Mouse (Mus musculus) B cell, adult 2 months (primary cell): ENCODE results near the gene Clec1b.

Experiments
- DNase-seq, 2 experiments: peaks; one replicate each; pipeline ENCODE4 v3.0.0; 2022

Gene Clec1b

DNA sequence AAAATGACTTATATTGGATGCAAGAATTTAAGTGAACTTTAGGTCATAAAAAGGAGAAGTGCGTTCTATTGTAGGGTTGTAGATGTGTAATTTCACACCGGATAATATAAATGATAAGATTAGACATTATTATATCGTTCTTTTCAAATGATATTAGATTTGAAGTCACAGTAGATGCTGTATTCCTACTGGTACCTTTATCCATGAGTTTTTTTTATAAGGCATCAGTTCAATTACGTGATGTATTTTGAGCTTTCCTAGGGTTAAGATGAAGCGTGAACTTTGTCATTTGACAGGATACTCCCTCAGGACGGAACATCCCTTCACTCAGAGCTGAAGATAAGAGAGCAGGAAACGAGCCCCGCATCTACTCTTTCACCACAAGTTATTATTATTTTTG lies at the start of gene Clec1b:
TSS of gene Clec1b (plus strand) at position 301 of the 400 bp plus-strand sequence.
- DNase-seq, result no peak

GRCm38 (mm10) chr6:129349524-129350352 lies 47.4 kb upstream of the Clec1b start:
- peak; percentile 66 to 68 for DNase-seq

DNA sequence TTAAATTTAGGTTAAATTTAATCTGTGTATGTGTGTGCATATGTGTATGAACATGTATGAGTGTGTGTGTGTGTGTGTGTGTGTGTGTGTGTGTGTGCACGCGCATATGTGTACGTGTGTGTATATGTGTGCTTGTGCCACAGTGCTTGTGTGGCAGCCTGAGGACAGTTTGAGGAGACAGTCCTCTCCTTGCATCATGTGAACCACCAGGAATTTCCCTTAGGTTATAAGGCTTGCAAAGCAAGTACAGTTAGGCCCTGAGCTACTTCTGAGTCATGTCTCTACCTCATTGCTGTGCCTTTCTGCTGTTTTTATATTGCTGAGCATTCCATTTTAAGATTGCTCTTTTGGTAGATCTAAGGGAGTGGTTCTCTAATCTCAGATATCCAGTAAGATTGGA lies 46.0 kb upstream of the Clec1b start:
- no peak for DNase-seq

DNA sequence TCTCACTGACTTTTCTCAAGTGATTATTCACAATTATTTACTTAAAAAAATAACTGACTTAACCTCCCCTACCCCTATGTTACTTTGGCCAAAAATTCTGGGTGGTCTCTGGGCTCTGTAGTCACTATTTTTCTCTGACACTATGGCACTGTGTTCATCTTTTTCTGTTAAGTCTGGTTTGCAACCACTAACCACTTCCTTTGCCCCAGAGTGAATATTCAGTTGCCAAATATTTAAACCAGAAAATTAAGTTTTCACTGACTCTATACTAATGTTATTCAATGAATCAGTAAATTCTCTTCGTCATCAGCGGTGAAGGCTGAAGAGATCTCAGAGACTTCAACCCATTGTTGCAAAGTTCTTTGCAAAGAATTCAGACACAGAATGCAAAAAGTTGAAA lies 41.3 kb upstream of the Clec1b start:
- no peak for DNase-seq

- no peak for DNase-seq
These were observed 40.7 kb upstream of the Clec1b start for GRCm38 (mm10) chr6:129356430-129356829.

GRCm38 (mm10) chr6:129359515-129359914 lies 37.6 kb upstream of the Clec1b start:
- DNase-seq, result no peak

DNA sequence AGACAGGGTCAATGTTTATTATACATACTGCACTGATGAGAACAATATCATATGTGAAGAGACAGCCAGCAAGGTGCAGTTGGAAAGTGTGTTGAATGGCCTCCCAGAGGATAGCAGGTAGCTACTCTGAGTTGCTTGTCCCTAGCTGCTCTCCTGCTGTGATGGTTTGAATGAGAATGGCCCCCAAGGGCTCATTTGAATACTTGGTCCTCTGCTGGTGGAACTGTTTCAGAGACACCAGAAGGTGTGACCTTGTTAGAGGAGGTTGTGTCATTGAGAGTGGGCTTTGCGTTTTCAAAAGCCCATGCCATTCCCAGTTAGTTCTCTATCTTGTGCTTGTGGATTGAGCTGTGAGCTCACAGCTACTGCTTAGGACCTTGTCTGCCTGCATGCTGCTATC lies 33.2 kb upstream of the Clec1b start:
- no peak for DNase-seq

- DNase-seq, result peak; percentile 74 to 79
These were observed 31.1 kb upstream of the Clec1b start for GRCm38 (mm10) chr6:129365959-129366359.

DNA sequence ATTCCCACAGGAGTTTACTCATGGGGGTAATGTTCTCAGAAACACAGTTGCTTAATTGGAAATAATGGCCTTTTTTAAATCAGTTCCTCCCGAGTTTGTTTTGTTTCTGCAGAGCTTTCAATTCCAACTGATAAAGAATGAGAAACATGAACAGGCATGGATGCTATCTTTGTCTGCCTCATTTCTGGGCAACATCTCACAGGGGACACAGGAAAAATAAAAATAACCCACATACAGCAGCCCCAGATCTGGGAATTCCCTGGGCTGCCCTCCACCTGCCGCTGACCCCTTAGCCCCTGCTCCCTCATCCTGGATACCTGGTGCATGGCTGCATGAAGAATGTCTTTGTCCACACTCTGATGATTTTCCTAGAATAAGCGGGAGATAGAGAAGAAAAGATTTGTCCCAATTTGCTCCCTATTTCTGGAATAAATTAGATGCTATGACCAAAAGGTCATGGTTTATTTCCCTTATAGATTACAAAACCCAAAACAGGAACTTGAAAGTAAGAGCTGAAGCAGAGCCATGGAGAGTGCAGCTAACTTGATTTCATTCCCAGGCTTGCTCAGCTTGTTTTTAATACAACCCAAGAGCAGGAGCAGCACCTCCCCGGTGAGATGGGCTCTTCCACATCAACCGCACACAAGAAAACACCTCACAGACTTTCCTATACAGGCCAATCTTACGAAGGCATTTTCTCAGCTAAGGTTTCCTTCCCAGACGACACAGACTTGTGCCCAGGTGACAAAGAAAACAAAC lies 27.5 kb upstream of the Clec1b start:
- no peak for DNase-seq

- peak; percentile 19 to 22 for DNase-seq
These were observed 22.1 kb upstream of the Clec1b start for GRCm38 (mm10) chr6:129374937-129375471.

GRCm38 (mm10) chr6:129380454-129380853 lies 16.6 kb upstream of the Clec1b start:
- no peak for DNase-seq

DNA sequence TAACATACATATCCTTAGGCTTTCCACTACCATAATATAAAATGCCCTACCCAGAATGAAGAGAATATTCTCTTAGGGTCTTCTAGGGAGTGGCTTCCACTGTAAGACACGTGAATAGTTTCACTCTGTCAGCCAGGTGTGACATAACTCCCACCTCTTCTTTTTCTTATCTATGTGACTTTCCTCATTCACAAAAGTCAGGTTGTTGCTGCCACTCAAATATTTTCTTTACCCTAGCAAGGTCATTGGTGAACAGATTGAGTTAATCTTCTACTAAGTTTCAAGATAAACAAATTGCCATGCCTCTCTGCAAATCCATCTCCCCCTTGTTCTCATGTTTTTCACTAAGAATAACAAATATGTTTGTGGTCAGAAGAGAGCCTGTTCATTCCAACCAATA lies 15.4 kb upstream of the Clec1b start:
- no peak for DNase-seq

- no peak for DNase-seq
These were observed 13.6 kb upstream of the Clec1b start for GRCm38 (mm10) chr6:129383466-129383865.

GRCm38 (mm10) chr6:129385000-129385399 lies 12.1 kb upstream of the Clec1b start:
- no peak for DNase-seq

DNA sequence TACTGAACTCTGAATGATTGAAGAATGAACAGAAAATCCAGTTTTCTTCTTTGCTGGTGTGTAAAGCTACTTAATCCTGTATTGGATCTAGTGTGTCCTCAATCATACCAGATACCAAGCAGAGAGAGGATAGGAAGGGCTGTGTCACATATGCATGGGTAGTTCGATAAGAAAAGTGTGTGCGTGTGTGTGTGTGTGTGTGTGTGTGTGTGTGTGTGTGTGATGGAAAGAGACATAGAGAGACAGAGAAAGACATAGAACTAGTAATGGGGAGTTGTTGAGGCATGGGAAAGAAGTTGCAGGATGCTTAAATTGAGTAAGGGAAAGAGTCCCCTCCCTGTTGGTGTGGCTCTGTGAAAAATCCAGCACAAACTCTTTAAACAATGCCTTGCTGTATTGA lies 11.3 kb upstream of the Clec1b start, which contains the start of gene Clec12b:
TSS of gene Clec12b (minus strand) at position 101 of the 400 bp plus-strand sequence.
- DNase-seq, result no peak

- DNase-seq, result no peak
These were observed 3.9 kb upstream of the Clec1b start for GRCm38 (mm10) chr6:129393087-129393720.

GRCm38 (mm10) chr6:129393732-129394131 lies 3.4 kb upstream of the Clec1b start:
- DNase-seq, result no peak

DNA sequence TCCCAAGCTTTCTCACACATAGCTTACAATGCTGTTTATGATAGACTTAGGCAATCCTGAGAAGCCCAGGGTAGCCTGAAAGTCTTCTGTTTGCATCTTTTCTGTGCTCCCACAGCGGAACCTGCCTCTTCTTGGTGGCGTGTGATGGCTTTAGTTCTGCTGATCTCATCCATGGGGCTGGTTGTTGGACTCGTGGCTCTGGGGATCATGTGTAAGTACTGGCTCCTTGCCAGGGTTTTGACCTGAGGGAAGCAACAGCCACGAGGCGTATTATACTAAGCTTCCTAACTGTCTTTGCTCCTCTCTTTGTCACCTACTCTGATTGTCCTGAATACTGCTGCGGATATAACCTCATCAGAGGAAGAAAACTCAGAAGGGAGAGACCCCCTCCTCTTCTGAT lies 2.8 kb downstream of the Clec1b start:
- DNase-seq, result no peak

- no peak for DNase-seq
These were observed 5.3 kb downstream of the Clec1b start for GRCm38 (mm10) chr6:129402404-129402803.

- DNase-seq, result no peak
These were observed 6.3 kb downstream of the Clec1b start for GRCm38 (mm10) chr6:129403391-129403790.

DNA sequence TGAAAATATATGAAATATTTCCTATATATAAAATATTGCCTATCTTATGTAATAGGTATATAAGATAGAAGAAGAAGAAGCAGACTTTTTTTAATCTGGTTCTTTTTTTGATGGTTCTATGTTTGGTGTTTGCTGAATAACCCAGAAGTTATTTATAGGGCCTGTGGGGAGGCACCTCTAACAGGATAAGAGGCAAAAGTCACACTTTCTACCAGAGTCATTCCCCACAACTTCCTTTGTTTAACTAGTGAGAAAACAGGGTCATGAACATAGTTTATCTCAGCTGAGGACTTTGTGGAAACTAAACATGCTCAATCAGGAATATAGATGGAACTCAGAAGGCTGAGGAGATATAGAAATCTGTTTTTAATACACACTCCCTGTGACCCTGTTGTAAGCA lies 8.9 kb downstream of the Clec1b start:
- DNase-seq, result no peak

DNA sequence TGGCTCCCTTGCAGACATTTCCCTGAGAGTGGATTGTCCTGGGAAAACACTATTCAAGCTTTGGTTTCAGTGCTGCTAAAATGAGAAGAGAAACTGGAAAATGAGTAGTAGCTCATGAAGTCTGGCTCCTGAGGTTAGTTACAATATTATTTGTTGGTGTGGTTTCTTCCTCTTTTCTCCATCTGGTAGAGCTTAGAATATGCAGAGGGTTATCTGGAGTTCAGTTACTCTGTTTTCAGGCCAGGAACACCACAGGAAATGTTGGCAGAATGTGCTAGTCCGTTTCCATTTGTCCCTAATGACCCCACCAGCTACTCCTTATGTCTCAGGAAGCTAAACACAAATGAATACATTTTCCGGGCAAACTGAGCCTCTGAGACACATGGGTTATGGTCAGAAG lies 10.2 kb downstream of the Clec1b start:
- DNase-seq, result peak in 1 of 2 experiments; percentile 4

- DNase-seq, result no peak
These were observed 11.5 kb downstream of the Clec1b start, which contains the start of gene Clec9a for GRCm38 (mm10) chr6:129408562-129408961. Gene Clec9a (plus strand): TSS chr6:129408862.
